Mouse (Mus musculus): ENCODE measurements around the gene Rdx.
A peak's percentile ranks its signal among the peaks of the same experiment; 100 is the strongest.
"Not testable (repeated sequence)": the region's sequence is repeated elsewhere in the genome, so short reads cannot be mapped to it uniquely, and the experiment has no call there.

Rdx gene

GRCm38 (mm10) chr9:52055313-52055712, 8.3 kb downstream of the Rdx start:
- no peak for DNase-seq (ENCODE audit: low read depth, low spot score)

- no peak for DNase-seq (ENCODE audit: low read depth, low spot score)
These were observed 12.8 kb downstream of the Rdx start for GRCm38 (mm10) chr9:52059788-52060187.

DNA sequence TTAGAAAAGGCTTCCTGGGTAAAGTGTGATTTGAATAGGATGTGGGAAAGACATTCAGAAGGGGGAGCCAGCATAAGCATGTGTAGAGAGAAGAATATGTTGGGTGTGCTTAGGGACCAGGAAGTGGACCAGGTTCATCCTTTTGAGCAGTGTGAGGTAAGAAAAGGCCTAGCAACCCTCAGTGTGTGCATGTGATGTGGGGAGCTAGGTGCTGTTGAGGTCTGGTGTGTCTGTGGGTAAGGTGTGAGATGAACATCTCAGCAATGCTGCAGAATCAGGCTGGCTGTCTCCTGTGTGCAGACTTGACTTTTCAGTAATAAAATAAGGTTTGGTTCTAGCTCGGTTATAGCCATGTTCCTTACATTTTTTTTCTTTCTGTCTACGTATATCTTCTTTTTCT, 23.1 kb downstream of the Rdx start:
- no peak for DNase-seq (ENCODE audit: low read depth, low spot score)

DNA sequence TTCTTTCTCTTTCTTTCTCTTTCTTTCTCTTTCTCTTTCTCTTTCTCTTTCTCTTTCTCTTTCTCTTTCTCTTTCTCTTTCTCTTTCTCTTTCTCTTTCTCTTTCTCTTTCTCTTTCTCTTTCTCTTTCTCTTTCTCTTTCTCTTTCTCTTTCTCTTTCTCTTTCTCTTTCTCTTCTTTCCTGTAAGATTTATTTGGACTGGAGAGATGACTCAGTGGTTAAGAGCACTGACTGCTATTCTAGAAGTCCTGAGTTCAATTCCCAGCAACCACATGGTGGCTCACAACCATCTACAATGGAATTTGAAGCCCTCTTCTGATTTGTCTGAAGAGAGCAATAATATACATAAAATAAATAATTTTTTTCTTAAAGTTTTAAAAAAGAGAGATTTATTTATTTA, 24.4 kb downstream of the Rdx start:
- DNase-seq (ENCODE audit: low read depth, low spot score): not testable (repeated sequence)

GRCm38 (mm10) chr9:52072202-52072601, 25.2 kb downstream of the Rdx start:
- DNase-seq (ENCODE audit: low read depth, low spot score): no peak

DNA sequence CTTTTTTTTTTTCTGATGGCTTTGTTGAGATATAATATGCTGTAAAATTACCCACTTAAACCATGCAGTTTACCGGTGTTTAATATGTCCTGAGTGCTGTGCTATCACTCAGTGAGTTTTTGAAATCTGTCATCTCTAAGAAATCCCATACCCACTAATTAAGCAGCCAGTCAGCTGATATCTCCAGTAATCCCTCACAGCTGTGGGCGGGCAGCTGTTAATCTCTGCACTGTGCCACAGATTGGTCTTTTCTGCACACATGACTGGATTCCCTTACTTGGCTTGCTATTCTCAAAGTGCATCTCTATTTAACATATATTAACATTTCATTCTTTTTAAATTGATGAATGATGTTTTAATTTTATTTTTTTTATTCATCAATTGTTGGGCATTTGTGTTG, 29.1 kb downstream of the Rdx start:
- DNase-seq (ENCODE audit: low read depth, low spot score): no peak

- DNase-seq (ENCODE audit: low read depth, low spot score): no peak
These were observed 30.7 kb downstream of the Rdx start for GRCm38 (mm10) chr9:52077692-52078091.

GRCm38 (mm10) chr9:52081979-52082378, 35.0 kb downstream of the Rdx start:
- no peak for DNase-seq (ENCODE audit: low read depth, low spot score)

GRCm38 (mm10) chr9:52082414-52082813, 35.4 kb downstream of the Rdx start:
- DNase-seq (ENCODE audit: low read depth, low spot score): no peak

GRCm38 (mm10) chr9:52091752-52092151, 44.8 kb downstream of the Rdx start:
- no peak for DNase-seq (ENCODE audit: low read depth, low spot score)

GRCm38 (mm10) chr9:52092311-52092710, 45.3 kb downstream of the Rdx start:
- DNase-seq (ENCODE audit: low read depth, low spot score): no peak

DNA sequence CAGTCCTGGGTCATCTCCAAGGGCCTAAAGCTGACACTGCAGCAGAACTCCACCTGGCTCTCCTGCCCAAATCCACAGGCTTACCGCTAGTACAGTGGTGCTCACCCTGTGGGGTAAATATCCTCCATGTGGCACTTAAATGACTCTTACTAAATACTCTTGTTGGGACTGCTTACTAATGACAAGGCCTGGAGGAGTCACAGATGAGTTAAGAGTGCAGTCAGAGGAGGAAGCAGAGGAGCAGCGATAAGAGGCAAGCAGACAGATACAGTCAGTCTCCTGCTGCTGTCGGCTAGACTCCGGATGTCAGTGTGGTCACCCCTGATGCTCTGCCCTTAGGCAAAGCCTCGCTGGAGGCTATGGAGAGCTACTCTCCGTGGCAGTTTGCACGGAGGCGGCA, 46.1 kb downstream of the Rdx start:
- DNase-seq (ENCODE audit: low read depth, low spot score): no peak

DNA sequence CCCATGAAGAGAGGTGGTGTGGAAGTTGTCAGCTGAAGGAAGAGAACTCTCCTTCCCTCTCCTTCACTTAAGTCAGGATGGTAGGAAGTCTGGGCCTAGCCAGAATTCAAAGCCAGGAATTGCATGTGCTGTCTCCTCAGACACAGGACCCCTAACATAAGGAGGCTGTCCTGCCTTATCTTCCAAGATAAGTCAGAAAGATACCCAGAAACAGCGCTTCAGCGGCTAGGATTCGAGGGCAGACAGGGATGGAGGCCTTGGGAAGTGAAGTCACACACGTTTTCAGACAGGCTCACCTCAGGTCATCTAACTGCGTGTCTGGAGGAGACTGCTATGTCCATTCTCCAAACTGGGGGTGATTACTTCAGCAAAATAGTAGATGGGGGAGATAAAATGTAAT, 47.0 kb downstream of the Rdx start:
- DNase-seq (ENCODE audit: low read depth, low spot score): no peak

DNA sequence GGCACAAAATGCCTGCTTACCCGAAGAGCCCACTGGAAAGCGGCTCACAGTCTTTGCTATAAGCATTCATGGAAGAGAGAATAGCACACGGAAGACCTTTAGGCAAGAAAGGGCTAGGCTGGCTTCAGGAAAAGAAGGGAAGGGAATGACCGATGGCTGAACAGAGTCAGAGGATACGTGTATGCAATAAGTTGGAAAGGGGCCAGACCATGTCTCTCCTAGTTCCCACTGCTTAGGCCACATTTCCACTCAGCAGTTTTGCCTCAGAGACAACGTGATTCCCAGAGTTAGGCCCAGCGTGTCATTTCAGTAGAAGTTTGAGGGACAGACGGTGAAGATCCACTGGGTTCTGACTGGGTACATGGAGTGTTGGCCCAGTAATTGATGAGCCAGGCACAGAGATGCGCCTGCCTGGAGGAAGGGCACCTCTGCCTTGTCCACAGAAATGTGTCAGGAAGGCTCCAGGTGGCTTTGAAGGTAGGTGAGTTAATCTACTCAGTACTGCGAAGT, 47.6 kb downstream of the Rdx start:
- DNase-seq (ENCODE audit: low read depth, low spot score): no peak

- no peak for DNase-seq (ENCODE audit: low read depth, low spot score)
These were observed 48.7 kb downstream of the Rdx start for GRCm38 (mm10) chr9:52095666-52096065.

GRCm38 (mm10) chr9:52097386-52097785, 50.4 kb downstream of the Rdx start:
- DNase-seq (ENCODE audit: low read depth, low spot score): no peak

- DNase-seq (ENCODE audit: low read depth, low spot score): peak; percentile 22
These were observed 51.6 kb downstream of the Rdx start for GRCm38 (mm10) chr9:52098600-52098999.

GRCm38 (mm10) chr9:52100426-52100825, 53.5 kb downstream of the Rdx start:
- no peak for DNase-seq (ENCODE audit: low read depth, low spot score)

- DNase-seq (ENCODE audit: low read depth, low spot score): no peak
These were observed 55.3 kb downstream of the Rdx start for GRCm38 (mm10) chr9:52102060-52102844.

DNA sequence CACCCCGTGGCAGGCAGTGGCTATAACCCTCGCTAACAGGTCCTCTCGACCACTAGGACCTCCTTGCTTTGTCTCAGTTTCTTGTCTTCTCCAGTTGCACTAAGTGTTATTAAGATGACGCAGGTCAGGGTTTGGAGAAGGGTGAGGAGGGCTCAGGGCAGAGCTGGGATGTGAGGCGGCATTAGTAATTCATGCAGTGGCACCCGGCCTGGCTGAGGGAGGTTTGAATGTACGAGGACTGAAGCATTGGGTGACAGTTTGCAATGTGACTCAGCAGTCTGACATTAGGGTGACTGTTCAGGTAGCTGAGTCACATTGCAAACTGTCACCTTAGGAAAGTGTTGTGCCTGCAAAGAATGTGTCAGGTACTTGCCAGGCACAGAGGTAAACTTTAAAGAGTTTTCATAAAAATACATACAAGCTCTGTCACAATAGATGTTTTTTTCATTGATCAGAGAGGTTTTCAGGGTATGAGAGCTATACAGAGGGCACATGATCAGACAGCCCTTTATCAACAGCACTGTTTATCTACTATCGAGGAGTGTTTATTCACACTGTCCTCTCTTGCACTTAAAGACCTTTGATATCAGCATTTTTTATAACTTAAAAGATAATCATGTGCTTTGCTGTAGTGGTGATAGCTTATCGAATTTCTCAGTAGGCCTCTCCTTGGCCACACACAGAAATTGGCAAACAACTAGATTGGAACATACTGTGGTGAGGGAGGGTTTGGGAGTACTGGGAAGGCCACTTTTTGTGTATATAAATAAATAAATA, 56.7 kb downstream of the Rdx start:
- DNase-seq (ENCODE audit: low read depth, low spot score): no peak

DNA sequence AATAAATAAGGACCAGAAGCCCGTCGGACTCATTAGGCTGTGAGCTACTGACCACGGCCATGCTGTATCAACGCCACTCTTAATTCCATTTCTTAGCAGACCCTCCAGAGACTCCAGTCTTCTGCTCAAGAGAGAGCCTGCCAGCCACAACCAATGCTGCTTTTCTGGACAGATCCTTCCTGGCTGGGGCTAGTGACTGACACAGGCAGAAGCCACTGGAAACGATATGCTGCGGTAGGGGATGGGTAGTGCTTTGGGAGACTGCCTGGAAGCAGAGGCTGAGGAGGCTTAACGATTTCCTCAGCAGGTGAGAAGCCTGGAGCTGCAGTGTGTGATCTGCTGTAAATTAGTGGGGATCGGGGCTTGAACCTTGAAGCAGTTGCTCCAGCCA, 57.2 kb downstream of the Rdx start:
- DNase-seq (ENCODE audit: low read depth, low spot score): no peak

GRCm38 (mm10) chr9:52105423-52105822, 58.5 kb downstream of the Rdx start:
- DNase-seq (ENCODE audit: low read depth, low spot score): no peak

- DNase-seq (ENCODE audit: low read depth, low spot score): no peak
These were observed 60.2 kb downstream of the Rdx start for GRCm38 (mm10) chr9:52107161-52107560.

All from brain, embryonic 18.5 days (tissue).